Mouse (Mus musculus) intestine, embryonic 15.5 days (tissue): ENCODE measurements around the gene Podxl. TPM values are rescaled to one million over a fixed set of nuclear protein-coding genes. Genes with fewer than 3 reads are reported as not detected.

Source experiments
- ATAC-seq: fragments of 200-750 bp; cut with Nextera tagmentation; 2 replicates; pipeline ENCODE4 v1.8.0; 2017; ENCODE audit warnings: moderate TSS enrichment, moderate library complexity
- H3K27ac ChIP-seq: fragments of 300-500 bp; sonication (generic); 2 replicates; pipeline ENCODE4 v1.5.1; 2015; ENCODE audit warnings: mild to moderate bottlenecking, inconsistent platforms
- H3K27me3 ChIP-seq: fragments of 300-500 bp; sonication (generic); replicated peaks from 2 replicates; pipeline ENCODE4 v1.6.1; 2015; ENCODE audit warnings: inconsistent platforms
- H3K36me3 ChIP-seq: fragments of 300-500 bp; sonication (generic); 2 replicates; pipeline ENCODE4 v1.6.1; 2015; ENCODE audit warnings: inconsistent platforms
- H3K4me1 ChIP-seq: fragments of 300-500 bp; sonication (generic); replicated peaks from 2 replicates; pipeline ENCODE4 v1.6.1; 2015; ENCODE audit warnings: inconsistent platforms
- H3K4me2 ChIP-seq: fragments of 300-500 bp; sonication (generic); replicated peaks from 2 replicates; pipeline ENCODE4 v1.6.1; 2015; ENCODE audit warnings: mild to moderate bottlenecking, inconsistent platforms
- H3K4me3 ChIP-seq: fragments of 300-500 bp; sonication (generic); replicated peaks from 2 replicates; pipeline ENCODE4 v1.5.1; 2015; ENCODE audit warnings: inconsistent platforms
- H3K9ac ChIP-seq: fragments of 300-500 bp; sonication (generic); 2 replicates; pipeline ENCODE4 v1.6.1; 2015; ENCODE audit warnings: inconsistent platforms
- H3K9me3 ChIP-seq: fragments of 300-500 bp; sonication (generic); 2 replicates; pipeline ENCODE4 v1.6.1; 2016; ENCODE audit warnings: inconsistent platforms
- WGBS: fragments of 180-500 bp; shearing (Covaris S2); methylation state at CpG from one replicate; pipeline ENCODE4 v1.1.7; 2015; 5-methylcytosine and 5-hydroxymethylcytosine counted together
- polyA plus RNA-seq: library from polyadenylated mRNA; unstranded; fragments of >200 nt; fragmentation: Nextera tagmentation; extraction: Ambion mirVana; gene quantifications from 2 replicates; pipeline ENCODE4 v1.2.1, GENCODE M21; 2015

Gene Podxl
- polyA plus RNA-seq, 1 experiment from 2014 or later, result 45.0 TPM

DNA sequence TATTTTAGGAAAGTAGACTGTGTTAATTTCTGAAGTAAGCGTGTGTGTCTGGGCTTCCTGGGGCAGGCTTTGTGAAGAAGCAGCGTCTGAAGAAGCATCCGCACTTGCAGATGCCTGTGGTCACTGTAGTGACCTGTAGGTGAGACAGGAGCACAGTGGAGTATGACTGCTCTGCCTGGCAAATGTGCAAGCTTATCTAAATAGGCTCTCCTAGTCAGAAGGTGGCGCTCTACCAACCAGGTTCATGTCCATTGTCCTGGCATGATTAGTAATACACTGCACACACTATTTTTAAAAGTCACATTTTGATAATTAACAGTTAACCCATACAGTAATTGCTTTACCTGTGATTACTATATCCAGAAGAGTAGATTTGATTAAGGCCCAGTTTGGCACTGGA is 85.6 kb downstream of the Podxl start:
- no peak overlapping the region for H3K27ac ChIP-seq
- 75% methylated on average over 4 of the region's 4 CpGs for WGBS
- no peaks in the 10 kb centered on the region for H3K27me3 ChIP-seq
- no peak overlapping the region for H3K4me2 ChIP-seq
- no peak for ATAC-seq
- H3K4me3 ChIP-seq, result no peak overlapping the region
- no peaks in the 10 kb centered on the region for H3K9me3 ChIP-seq
- H3K9ac ChIP-seq, result no peak overlapping the region
- H3K36me3 ChIP-seq, result peaks cover 10% of the 10 kb centered on the region; the same call in 1 of the 2 replicates
- no peaks in the 10 kb centered on the region for H3K4me1 ChIP-seq

Other genes starting within 250 kb of the Podxl start
- 157 and 178 TPM in 2 replicates for gene Mkln1, start 165.2 kb downstream of the Podxl start, polyA plus RNA-seq